Mouse (Mus musculus) common myeloid progenitor, adult 5-6 weeks (primary cell): ENCODE data around the gene Ezh2. TPM values are rescaled to one million over a fixed set of nuclear protein-coding genes. Genes with fewer than 3 reads are reported as not detected.
"Not testable (repeated sequence)": the region's sequence is repeated elsewhere in the genome, so short reads cannot be mapped to it uniquely, and the experiment has no call there.

Experiments
- ATAC-seq: replicated peaks from 2 replicates; pipeline ENCODE4 v1.8.0; 2016; ENCODE audit warnings: low read depth, mild to moderate bottlenecking, moderate TSS enrichment, inconsistent platforms; ENCODE audit not compliant: poor library complexity, severe bottlenecking
- total RNA-seq: library from RNA; stranded (forward); fragments of 200-1000, 187-1606 nt; gene quantifications from 2 replicates; pipeline ENCODE4 v1.2.3, GENCODE M21; 2017

The Ezh2 gene
- total RNA-seq: 281 and 287 TPM in 2 replicates

DNA sequence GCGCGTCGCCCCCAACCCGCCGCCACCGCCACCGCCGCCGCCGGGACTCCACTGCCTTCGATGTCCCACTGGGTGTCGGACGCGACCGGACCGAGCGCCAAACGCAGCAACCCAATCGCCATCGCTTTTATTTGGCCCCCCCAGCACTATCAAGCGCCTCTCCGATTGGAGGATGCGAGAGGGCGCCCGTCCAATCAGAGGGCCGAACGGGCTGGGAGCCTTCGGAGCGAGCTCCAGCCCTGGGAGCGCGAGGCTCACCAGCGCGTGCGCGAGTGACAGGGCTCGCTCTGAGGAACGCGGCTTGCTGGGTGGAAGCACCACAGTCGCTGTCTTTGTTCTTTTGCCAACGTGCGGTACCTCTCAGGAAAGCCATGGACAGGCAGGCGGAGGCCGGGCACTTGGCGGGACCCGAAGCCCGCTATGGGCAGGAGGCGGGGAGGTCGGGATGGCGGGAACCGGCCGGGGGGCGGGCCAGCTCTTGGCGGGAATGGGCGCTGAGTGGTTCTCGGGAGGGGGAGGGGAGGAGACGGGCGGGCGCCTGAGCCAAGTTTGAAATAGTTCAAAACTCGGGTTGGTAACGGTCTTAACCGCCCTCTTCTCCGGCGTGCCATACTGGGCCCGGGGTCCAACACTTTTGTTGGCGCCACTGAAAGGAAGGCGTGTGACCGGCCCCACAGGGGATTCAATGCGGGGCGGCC lies at the start of gene Ezh2:
Gene Ezh2 (minus strand): TSS at position 416 of the 698 bp plus-strand sequence.
- ATAC-seq: peak; percentile 94

DNA sequence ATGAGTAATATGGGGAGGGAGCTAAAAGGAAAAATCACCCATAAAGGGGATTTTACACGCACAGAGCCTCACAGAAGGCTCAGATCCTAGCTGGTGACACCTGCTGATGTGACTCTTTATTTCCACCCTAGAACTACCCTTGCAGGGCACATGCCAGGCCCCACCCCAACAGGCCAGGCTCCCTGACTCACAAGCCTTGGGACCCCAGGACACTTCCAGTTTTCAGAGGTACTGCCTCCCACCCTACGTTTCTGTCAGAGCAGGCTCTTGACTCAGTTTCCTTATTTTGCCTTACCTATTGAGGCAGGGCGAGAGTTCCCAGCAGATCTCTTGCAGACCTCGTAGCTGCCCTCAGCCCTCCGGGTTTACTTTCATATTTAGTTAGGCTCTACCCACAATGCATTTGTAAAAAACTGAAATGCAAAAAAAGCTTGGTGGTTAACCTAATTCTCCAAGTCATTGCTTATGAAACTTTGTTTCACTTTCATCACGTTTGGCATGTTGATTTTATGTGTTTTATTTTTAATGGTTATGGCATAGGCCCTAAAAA lies 41.5 kb upstream of the Ezh2 start:
- ATAC-seq: peak; percentile 92

DNA sequence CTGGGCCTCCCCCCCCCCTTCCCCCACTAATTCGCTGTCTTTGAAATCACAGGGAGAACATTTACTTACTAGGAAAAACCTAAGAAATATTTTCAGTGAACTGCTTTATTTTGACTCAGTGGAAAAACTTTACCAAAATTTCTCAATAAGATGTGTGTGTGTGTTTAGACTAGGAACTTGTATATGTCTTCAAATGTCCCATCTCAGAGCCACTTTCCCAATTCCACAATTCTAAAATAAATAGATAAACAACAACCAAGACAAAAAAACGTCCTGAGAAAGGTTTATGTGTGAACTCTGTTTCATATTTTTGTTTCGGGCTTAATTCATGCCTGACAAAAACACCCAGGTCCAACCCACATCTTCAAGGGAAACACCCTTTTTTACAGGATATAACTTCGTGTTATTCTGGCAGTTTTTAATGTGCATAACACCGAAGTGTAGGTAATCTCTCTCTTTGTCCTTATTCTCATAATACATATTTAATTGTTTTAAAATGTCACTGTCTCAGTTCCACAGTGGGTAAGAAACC lies 40.9 kb upstream of the Ezh2 start:
- ATAC-seq: peak; percentile 2

DNA sequence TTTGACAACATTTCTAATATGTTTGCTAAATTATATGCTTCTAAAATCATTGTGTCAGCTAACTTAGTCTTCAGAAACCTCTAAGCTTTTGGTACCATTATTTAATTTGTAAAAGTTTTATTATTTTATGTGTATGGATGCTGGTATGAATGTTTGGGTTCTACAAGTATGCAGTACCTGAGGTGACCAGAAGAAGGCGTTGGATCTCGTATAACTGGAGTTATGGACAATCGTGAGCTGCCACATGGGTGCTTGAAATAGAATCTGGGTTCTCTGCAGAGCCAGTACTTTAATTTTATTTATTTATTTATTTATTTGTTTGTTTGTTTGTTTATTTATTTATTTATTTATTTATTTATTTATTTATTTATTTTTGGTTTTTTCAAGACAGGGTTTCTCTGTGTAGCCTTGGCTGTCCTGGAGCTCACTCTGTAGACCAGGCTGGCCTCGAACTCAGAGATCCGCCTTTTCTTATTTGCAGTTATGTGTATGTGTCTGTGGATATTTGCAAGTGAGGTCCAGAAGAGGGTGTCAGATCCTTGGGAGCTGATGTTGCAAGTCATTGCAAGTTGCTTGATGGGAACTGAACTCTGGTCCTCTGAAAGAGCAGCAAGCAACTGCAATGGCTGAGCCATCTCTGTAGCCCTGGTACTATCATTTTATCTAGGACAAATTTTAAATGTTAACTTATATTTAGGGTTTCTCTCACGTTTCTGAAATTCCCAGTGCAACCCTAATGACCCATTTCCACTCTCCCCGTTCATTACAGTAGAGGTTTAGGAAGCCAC lies 40.3 kb upstream of the Ezh2 start:
- ATAC-seq: no peak

DNA sequence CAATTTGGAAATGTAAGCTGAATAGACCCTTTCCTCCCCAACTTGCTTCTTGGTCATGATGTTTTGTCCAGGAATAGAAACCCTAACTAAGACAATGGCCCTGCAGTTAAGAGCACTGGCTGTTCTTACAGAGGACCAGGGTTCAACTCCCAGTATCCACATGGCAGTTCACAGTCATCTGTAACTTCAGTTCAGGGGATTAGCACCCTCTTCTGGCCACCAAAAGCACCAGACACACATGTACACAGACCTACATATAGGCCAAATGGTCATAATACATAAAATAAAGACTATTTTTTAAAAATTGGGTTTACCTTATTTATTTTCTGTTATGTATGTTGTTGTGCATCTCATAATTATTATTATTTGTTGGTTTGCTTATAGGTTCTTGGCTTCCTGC lies 38.3 kb upstream of the Ezh2 start:
- ATAC-seq: 0 out of 2 replicates have a peak, but pooled peaks have one; percentile 37

DNA sequence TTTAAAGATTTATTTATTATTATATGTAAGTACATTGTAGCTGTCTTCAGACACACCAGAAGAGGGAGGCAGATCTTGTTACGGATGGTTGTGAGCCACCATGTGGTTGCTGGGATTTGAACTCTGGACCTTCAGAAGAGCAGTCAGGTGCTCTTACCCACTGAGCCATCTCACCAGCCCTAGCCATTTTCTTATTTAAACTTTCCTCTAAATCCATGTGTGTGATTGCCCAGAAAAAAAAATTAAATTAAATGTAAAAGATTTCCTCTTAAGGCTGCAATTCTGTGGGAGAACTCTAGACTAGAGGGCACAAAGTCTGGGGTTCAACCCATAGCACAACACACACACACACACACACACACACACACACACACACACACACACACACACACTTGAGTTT lies 34.9 kb upstream of the Ezh2 start:
- ATAC-seq: not testable (repeated sequence)

DNA sequence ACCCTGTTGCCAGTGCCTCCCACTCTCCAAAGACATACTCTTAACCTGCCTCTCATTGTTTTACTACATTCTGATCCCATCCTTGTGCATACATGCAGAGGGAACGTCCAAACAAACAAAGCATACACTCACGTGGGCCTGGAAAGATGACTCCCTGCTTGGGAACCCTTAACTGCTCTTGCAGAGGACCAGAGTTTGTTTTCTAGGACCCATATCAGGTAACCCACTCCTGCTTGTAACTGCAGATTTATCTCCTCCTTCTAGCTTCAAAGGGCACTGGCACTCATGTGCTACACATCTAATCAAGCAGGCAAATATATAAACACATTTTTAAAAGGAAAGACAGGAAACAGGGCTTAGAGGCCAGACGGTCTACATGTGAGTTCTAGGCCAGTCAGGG lies 32.8 kb upstream of the Ezh2 start:
- ATAC-seq: no peak

DNA sequence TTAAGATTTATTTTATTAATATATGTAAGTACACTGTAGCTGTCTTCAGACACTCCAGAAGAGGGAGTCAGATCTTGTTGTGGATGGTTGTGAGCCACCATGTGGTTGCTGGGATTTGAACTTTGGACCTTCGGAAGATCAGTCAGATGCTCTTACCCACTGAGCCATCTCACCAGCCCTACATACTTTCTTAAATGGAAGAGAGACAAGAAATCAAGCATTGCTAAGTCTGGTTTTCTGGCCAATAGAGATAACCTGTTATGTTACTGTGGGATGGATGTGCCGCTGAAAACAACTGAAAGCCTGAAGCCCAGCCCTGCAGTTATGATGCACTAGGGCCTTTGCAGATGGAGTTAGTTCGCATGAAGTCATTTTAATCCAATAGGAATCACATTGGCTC lies 31.8 kb upstream of the Ezh2 start:
- not testable (repeated sequence) for ATAC-seq

DNA sequence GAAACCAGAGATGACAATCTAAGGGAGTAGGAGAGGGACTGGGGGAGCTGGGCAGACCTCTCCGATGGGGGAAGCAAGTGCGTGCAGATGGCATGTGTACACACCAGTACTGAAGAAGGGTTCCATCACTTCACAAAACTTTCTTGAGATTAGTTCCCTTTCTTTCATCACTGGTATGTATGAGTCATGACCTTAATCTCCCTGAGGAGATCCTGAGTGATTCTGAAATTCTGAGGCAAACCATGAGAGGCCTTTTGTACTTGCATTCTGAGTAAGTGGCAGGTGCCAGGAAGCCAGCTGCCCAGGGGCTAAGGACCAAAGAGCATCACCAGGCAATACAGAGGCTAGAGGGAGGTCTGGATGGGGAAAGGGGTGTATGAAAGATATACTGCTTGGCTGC lies 25.9 kb upstream of the Ezh2 start:
- ATAC-seq: peak; percentile 65

DNA sequence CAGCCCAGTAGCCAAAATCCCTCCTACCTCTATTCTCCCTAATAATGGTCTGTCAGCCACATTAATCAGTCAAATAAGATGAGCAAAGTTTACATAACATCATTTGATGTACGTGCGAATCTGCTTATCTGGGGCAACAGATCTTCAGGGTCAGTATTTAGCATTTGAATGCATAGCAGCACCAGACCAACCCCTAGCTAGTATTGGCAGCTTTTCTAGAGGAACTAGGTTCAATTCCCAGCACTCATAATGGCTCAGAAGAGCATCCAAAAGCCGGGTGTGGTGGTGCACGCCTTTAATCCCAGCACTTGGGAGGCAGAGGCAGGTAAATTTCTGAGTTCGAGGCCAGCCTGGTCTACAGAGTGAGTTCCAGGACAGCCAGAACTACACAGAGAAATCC lies 13.2 kb upstream of the Ezh2 start:
- ATAC-seq: not testable (repeated sequence)

DNA sequence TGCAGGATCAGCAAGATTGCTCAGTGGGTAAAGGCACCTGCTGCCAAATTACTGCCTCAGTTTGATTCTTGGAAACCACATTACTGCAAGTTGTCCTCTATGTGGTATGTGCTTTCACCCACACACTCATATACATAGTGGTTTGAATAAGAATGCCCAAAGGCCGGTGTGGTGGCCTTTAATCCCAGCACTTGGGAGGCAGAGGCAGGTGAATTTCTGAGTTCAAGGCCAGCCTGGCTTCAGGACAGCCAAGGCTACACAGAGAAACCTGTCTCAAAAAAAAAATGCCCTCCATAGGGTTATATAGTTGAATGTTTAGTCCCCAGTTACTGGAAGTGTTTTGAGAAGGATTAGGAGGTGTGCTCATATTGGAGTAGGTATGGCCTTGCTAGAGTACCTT lies 6.8 kb upstream of the Ezh2 start:
- ATAC-seq: no peak

DNA sequence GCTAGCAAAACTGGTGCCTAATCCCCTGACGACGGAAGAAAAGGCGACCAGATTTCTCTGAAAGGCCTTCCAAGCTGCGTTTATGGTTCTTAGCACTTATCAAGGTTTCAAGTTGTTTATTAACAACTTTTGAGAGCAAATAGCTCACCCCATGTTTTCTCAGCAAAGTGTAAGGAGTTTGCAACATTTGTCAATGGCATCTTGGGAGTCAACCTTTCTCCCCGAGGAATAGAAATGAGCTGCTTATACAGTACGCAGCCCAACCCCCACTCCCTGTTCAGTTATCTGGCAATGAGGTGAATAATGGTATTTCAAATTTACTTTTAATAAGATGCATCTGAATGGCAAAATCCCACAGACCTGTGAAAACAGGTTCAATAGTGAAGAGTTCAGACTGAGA lies 555 bp upstream of the Ezh2 start:
- no peak for ATAC-seq

DNA sequence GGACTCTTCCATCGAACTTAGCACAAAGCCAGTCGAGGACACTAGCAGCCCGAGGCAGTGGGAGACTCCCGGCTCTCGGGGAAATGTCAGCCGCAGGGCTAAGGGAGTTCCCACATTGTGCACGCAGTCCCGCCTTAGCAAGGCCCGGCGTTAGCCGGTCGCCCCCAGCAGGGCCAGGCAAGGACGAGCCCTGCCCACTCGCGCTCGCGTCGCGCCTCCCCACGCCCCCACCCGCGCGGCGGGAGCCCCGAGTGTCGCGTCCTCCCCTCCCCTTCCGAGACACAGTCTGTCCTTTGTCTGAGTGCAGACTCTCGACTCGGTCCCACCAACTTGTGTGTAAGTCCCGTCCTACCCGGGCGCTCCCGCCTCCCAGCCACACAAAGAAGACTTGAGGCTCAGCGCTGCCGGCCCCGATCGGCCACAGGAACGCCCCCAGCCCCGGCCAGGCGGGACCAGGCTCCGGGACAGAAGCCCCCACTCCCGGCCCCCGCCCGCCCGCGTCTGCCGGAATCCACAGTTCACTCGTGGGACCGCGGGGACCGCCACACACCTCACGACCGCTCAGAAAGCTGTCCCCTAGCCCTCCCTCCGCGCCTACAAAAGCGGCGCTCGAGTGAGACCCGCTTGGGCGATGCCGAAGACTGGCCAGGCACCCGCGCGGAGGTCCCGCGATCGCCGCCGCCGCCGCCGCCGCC lies 853 bp downstream of the Ezh2 start:
- ATAC-seq: peak; percentile 23

DNA sequence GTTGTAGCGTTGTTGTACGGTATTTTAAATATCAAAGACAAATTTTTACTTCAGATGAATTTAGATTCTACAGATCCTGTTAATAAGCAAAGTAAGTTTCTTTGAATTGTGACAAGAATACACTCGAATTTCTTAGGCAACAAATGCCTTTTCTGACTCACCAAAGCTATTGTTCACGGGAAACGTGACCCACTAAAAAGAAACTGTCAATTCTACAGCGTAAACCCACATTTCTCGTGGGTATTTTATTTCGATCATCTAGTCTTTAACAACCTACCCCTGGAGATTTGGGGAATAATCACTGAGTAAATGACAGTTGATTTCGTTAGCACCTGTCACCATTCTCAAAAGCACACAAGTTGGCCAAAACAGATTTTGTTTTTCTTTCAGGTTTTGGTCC lies 1.6 kb downstream of the Ezh2 start:
- no peak for ATAC-seq

DNA sequence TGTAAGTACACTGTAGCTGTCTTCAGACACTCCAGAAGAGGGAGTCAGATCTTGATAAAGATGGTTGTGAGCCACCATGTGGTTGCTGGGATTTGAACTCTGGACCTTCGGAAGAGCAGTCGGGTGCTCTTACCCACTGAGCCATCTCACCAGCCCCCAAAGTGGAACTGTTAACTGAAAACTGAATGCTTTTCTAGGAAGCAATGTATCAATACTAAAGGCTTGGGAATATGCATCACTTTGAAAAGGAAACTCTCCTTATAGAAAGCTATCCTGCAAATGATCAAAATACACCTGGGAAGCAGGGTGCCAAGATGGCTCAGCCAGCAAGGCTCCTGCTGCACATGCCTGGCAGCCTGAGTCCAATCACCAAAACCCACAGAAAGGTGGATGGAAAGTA lies 7.8 kb downstream of the Ezh2 start:
- not testable (repeated sequence) for ATAC-seq

DNA sequence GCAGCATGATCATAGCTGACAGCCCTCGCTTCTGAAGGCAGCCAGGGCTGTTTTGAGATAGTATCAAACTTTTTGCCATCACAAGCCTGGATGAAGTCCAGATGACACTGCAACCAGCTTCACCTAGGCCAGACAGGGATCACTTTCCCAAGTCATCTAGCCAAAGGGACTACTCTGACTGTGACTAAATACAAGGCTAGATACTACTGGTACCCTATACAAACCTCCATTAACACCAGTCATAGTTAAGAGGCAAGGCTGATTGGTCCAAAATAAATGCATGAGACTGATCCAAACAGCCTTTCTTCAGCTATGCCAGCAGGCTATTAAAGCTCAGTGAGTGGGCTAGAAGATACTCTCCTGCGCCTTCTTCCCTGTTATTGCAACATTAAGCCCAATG lies 22.3 kb downstream of the Ezh2 start:
- ATAC-seq: no peak

DNA sequence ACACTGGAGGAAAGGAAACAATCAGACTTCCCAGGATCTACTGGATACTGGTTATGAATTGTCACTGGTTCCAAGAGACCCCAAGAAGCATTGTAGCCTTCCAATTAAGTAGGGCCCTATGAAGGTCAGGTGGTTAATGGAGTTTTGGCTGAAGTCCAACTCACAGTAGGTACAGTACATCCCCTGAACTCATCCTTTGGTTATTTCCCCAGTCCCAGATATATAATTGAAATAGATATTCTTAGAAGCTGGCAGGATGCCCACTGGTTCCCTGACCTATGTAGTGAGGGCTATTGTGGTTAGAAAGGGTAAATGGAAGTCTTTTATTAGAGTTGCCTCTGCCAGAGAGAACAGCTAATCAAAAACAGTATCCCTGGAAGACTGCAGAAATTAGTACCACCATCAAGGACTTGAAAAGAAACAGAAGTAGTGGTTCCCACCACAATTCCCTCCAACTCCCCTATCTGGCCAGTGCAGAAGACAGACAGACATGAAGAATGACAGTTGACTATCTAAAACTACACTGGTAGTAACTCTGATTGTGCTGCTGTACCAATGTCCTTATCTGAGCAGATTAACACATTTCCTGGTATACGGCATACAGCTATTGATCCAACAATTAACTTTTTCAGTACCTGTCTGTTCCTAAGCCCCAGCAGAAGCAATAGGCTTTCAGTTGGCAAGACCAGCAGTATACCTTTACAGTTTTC lies 29.7 kb downstream of the Ezh2 start:
- peak; percentile 80 for ATAC-seq

DNA sequence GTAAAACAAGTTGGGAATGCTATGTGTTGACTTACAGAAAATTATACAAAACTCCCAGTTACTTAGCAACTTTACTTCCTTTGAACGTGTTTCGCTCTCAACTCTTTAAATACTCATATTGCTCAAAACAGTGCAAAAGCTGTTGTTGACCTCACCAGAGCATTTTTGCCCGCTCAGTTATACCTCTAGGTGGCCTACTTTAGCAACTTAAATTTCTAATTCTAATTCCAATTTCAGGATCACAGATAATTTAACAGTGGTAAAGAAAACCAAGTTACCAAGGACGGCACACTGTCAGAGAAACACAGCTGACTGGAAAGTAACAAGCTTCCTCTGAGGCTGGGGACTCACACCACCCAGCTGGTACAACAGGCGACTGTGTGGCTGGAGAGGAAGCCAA lies 33.7 kb downstream of the Ezh2 start:
- no peak for ATAC-seq

DNA sequence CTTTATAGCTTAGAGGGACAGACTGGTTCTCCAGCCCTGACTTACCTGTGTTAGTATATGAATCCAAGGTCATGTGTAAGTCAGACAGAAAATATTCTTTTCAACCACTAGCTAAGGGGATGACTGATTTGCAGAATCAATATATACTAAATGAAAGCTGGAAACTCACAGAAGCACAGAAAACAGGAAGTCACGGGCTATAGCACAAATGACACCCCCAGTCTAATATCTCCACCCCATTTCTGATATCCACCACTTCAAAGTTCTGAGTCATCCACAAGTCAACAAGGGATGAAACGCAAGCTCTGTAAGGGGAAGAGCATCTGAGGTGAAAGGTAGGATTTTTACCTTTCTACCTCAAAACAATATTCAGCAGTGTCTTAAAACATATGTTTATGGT lies 34.3 kb downstream of the Ezh2 start:
- ATAC-seq: no peak

DNA sequence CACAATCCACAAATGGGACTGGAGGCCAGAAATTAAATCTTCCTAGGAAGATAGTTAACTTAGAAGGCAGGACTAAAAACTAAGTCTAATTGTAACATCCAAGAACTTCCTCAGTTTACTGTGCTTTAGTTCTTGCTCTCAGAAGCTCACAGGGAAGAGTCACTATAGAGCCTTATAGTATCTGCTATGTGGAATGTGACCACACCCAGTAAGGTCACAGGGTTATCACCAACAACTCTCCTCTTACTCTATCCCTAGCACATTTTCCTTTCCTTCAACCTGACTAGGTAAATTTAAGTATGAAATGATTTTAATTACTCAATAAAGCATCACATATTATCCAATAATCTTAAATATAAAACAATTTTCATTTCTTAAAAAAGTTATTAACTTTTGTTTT lies 34.7 kb downstream of the Ezh2 start:
- no peak for ATAC-seq
